Mouse (Mus musculus) testis, adult 2 months (tissue): Measurements from ENCODE around the gene Ppm1e.

Experiments
- CTCF ChIP-seq: fragments of 200-500 bp; IDR thresholded peaks from 2 replicates; pipeline ENCODE4 v1.5.1; 2012; ENCODE audit warnings: low read depth, mild to moderate bottlenecking, inconsistent platforms, low read length, moderate library complexity; ENCODE audit not compliant: control insufficient read depth, insufficient read depth, insufficient replicate concordance
- POLR2A ChIP-seq: fragments of 200-500 bp; IDR thresholded peaks from 2 replicates; pipeline ENCODE4 v1.6.1; 2012; ENCODE audit warnings: low read depth, mild to moderate bottlenecking, inconsistent platforms, low read length, moderate library complexity; ENCODE audit not compliant: control insufficient read depth

- no peak for TF ChIP-seq POLR2A
- TF ChIP-seq CTCF, result no peak
These were observed 87.9 kb downstream of the Ppm1e start for GRCm38 (mm10) chr11:87270958-87271357.
